Mouse (Mus musculus) forebrain, embryonic 16.5 days (tissue): Measurements from ENCODE around the gene Agbl2. TPM values are rescaled to one million over a fixed set of nuclear protein-coding genes. Genes with fewer than 3 reads are reported as not detected.

Experiments used
- ATAC-seq: fragments of 200-750 bp; cut with Nextera tagmentation; 2 replicates; pipeline ENCODE4 v1.8.0; 2017; ENCODE audit warnings: mild to moderate bottlenecking, moderate library complexity
- H3K27ac ChIP-seq: fragments of 300-500 bp; sonication (generic); 2 replicates; pipeline ENCODE4 v1.5.1; 2014; ENCODE audit warnings: low read length, control low read depth
- H3K27me3 ChIP-seq: fragments of 300-500 bp; sonication (generic); replicated peaks from 2 replicates; pipeline ENCODE4 v1.6.1; 2014; ENCODE audit warnings: low read length; ENCODE audit not compliant: control insufficient read depth, insufficient read depth
- H3K36me3 ChIP-seq: fragments of 300-500 bp; sonication (generic); 2 replicates; pipeline ENCODE4 v1.6.1; 2014; ENCODE audit not compliant: control insufficient read depth, insufficient read depth
- H3K4me1 ChIP-seq: fragments of 300-500 bp; sonication (generic); replicated peaks from 2 replicates; pipeline ENCODE4 v1.6.1; 2014; ENCODE audit warnings: low read length; ENCODE audit not compliant: control insufficient read depth, insufficient read depth
- H3K4me2 ChIP-seq: fragments of 300-500 bp; sonication (generic); 2 replicates; pipeline ENCODE4 v1.6.1; 2014; ENCODE audit warnings: mild to moderate bottlenecking, low read length, control low read depth
- H3K4me3 ChIP-seq: fragments of 300-500 bp; sonication (generic); replicated peaks from 2 replicates; pipeline ENCODE4 v1.5.1; 2014; ENCODE audit warnings: mild to moderate bottlenecking, low read length, control low read depth
- H3K9ac ChIP-seq: fragments of 300-500 bp; sonication (generic); replicated peaks from 2 replicates; pipeline ENCODE4 v1.6.1; 2014; ENCODE audit warnings: low read depth, low read length, control low read depth
- H3K9me3 ChIP-seq: fragments of 300-500 bp; sonication (generic); 2 replicates; pipeline ENCODE4 v1.6.1; 2016; ENCODE audit warnings: low read length; ENCODE audit not compliant: control insufficient read depth
- WGBS: fragments of 180-500 bp; shearing (Covaris S2); extraction: QIAGEN DNeasy Blood & Tissue Kit; methylation state at CpG from one replicate; pipeline ENCODE4 v1.1.7; 2014; 5-methylcytosine and 5-hydroxymethylcytosine counted together
- polyA plus RNA-seq: library from polyadenylated mRNA; unstranded; fragments of >200 nt; fragmentation: Nextera tagmentation; extraction: Ambion mirVana; gene quantifications from 2 replicates; pipeline ENCODE4 v1.2.1, GENCODE M21; 2015

The Agbl2 gene
- polyA plus RNA-seq, 1 experiment from 2014 or later: 0.42 TPM

- no peak overlapping the region for H3K4me3 ChIP-seq
Measured at GRCm38 (mm10) chr2:90874025-90874424, 91.5 kb downstream of the Agbl2 start.

GRCm38 (mm10) chr2:90875239-90875638 lies 92.7 kb downstream of the Agbl2 start:
- no peak overlapping the region for H3K4me2 ChIP-seq
- no peak overlapping the region for H3K27ac ChIP-seq
- H3K4me3 ChIP-seq: no peak overlapping the region
- no peaks in the 10 kb centered on the region for H3K27me3 ChIP-seq
- ATAC-seq: no peak
- no peak overlapping the region for H3K9ac ChIP-seq
- peaks cover 10% of the 10 kb centered on the region for H3K4me1 ChIP-seq
- 73% methylated on average over 2 of the region's 2 CpGs for WGBS
- no peaks in the 10 kb centered on the region for H3K9me3 ChIP-seq
- no peaks in the 10 kb centered on the region for H3K36me3 ChIP-seq

More at GRCm38 (mm10) chr2:90874025-90874424, 91.5 kb downstream of the Agbl2 start:
- Histone ChIP-seq H3K9ac (no peak overlapping the region), H3K36me3 (no peaks in the 10 kb centered on the region), H3K27me3 (no peaks in the 10 kb centered on the region), H3K9me3 (no peaks in the 10 kb centered on the region), H3K27ac (no peak overlapping the region), H3K4me1 (peaks cover 10% of the 10 kb centered on the region; the same call in 1 of the 2 replicates), H3K4me2 (no peak overlapping the region)
- WGBS: 72% methylated on average over 1 of the region's 1 CpGs
- ATAC-seq: no peak

- H3K27ac ChIP-seq: no peak overlapping the region
- no peaks in the 10 kb centered on the region for H3K27me3 ChIP-seq
- H3K9ac ChIP-seq: no peak overlapping the region
- ATAC-seq: no peak
- no peaks in the 10 kb centered on the region for H3K9me3 ChIP-seq
- no peaks in the 10 kb centered on the region for H3K36me3 ChIP-seq
- WGBS: 77% methylated on average over 4 of the region's 5 CpGs
- peaks cover 4% of the 10 kb centered on the region for H3K4me1 ChIP-seq
- H3K4me3 ChIP-seq: no peak overlapping the region
- no peak overlapping the region for H3K4me2 ChIP-seq
Measured at GRCm38 (mm10) chr2:90877584-90878259, 95.2 kb downstream of the Agbl2 start.

GRCm38 (mm10) chr2:90879419-90879818 lies 96.9 kb downstream of the Agbl2 start:
- Histone ChIP-seq H3K4me2 (no peak overlapping the region), H3K27me3 (no peaks in the 10 kb centered on the region), H3K36me3 (no peaks in the 10 kb centered on the region), H3K9ac (no peak overlapping the region), H3K4me1 (peaks cover 7% of the 10 kb centered on the region), H3K9me3 (no peaks in the 10 kb centered on the region), H3K27ac (no peak overlapping the region), H3K4me3 (no peak overlapping the region)
- no peak for ATAC-seq

- Histone ChIP-seq H3K4me3 (no peak overlapping the region), H3K27ac (no peak overlapping the region), H3K9ac (no peak overlapping the region), H3K4me2 (no peak overlapping the region), H3K27me3 (no peaks in the 10 kb centered on the region), H3K4me1 (peaks cover 11% of the 10 kb centered on the region), H3K36me3 (no peaks in the 10 kb centered on the region), H3K9me3 (no peaks in the 10 kb centered on the region)
- WGBS: 5% methylated on average over 6 of the region's 6 CpGs
- no peak for ATAC-seq
Measured at GRCm38 (mm10) chr2:90880144-90880785, 97.7 kb downstream of the Agbl2 start.

- Histone ChIP-seq H3K9ac (no peak overlapping the region), H3K36me3 (no peaks in the 10 kb centered on the region), H3K27me3 (no peaks in the 10 kb centered on the region), H3K4me2 (no peak overlapping the region), H3K9me3 (no peaks in the 10 kb centered on the region), H3K4me3 (no peak overlapping the region), H3K4me1 (peaks cover 16% of the 10 kb centered on the region), H3K27ac (no peak overlapping the region)
- WGBS: 76% methylated on average over 2 of the region's 2 CpGs
- no peak for ATAC-seq
Measured at GRCm38 (mm10) chr2:90881824-90882223, 99.3 kb downstream of the Agbl2 start.

Other genes starting within 250 kb of the Agbl2 start
- gene Ptprj, start 202.1 kb upstream of the Agbl2 start, polyA plus RNA-seq: 3.9 and 4.6 TPM in 2 replicates
- 30.7 and 31.2 TPM in 2 replicates for gene Nup160, start 105.5 kb upstream of the Agbl2 start, polyA plus RNA-seq
- 105 and 129 TPM in 2 replicates for gene Fnbp4, start 37.4 kb upstream of the Agbl2 start, polyA plus RNA-seq
- 264 and 287 TPM in 2 replicates for gene Mtch2, start 64.4 kb downstream of the Agbl2 start, polyA plus RNA-seq
- gene C1qtnf4, start 103.1 kb downstream of the Agbl2 start, polyA plus RNA-seq: 28.6 and 29.9 TPM in 2 replicates
- gene Kbtbd4, start 122.0 kb downstream of the Agbl2 start, polyA plus RNA-seq: 61.9 and 62.3 TPM in 2 replicates
- gene Ndufs3, start 122.1 kb downstream of the Agbl2 start, polyA plus RNA-seq: 211 and 212 TPM in 2 replicates
- 130 and 144 TPM in 2 replicates for gene Celf1, start 157.7 kb downstream of the Agbl2 start, polyA plus RNA-seq